Comparison of ENCODE assay signal across 20 mouse cellular contexts in genomic region chr8:47967045-47967920, GRCm38 (mm10). TPM values are rescaled to one million over a fixed set of nuclear protein-coding genes. Genes with fewer than 3 reads are reported as not detected.
DNase-seq lines count a peak whose midpoint lies in the region; ATAC-seq lines count a peak whose summit lies in the region.
"Had no signal": no experiment of that assay in that cellular context is flagged by ENCODE, and none has a peak within 500 bp of the region (broad histone marks: within the 10 kb centered on the region; RNA-seq: fewer than 3 reads in every experiment).

No protein-coding gene starts in this region.

- H3K9me3 ChIP-seq in hindbrain, embryonic 15.5 days = no peaks in the 10 kb centered on the region
- no peaks in the 10 kb centered on the region for H3K9me3 ChIP-seq in hindbrain, embryonic 13.5 days
- H3K9me3 ChIP-seq in neural tube, embryonic 14.5 days (ENCODE audit: control insufficient read depth, low read length) = no peaks in the 10 kb centered on the region
- H3K9me3 ChIP-seq: embryonic facial prominence, embryonic 15.5 days; forebrain, embryonic 12.5 days; intestine, embryonic 15.5 days; limb, embryonic 12.5 days; midbrain, embryonic 12.5 days had no signal

- H3K4me2 ChIP-seq in hindbrain, embryonic 15.5 days = no peak overlapping the region
- H3K4me2 ChIP-seq in hindbrain, embryonic 13.5 days = no peak overlapping the region
- no peak overlapping the region for H3K4me2 ChIP-seq in neural tube, embryonic 14.5 days (ENCODE audit: low read depth, low read length)
- H3K4me2 ChIP-seq: embryonic facial prominence, embryonic 15.5 days; forebrain, embryonic 12.5 days; intestine, embryonic 15.5 days; limb, embryonic 12.5 days; midbrain, embryonic 12.5 days had no signal

- H3K9ac ChIP-seq in hindbrain, embryonic 15.5 days = no peak overlapping the region
- H3K9ac ChIP-seq in hindbrain, embryonic 13.5 days = no peak overlapping the region
- no peak overlapping the region for H3K9ac ChIP-seq in neural tube, embryonic 14.5 days (replicated peaks; ENCODE audit: low read depth, low read length)
- H3K9ac ChIP-seq: embryonic facial prominence, embryonic 15.5 days; forebrain, embryonic 12.5 days; intestine, embryonic 15.5 days; limb, embryonic 12.5 days; midbrain, embryonic 12.5 days had no signal

- ATAC-seq in hindbrain, embryonic 15.5 days (ENCODE audit: low FRiP score, low read depth) = peak; percentile 34; the same call in 1 of the 2 replicates
- no peak for ATAC-seq in hindbrain, embryonic 13.5 days (ENCODE audit: low FRiP score)
- ATAC-seq in neural tube, embryonic 14.5 days (ENCODE audit: low read depth) = peak; percentile 38; the same call in 1 of the 2 replicates
- ATAC-seq: intestine, embryonic 15.5 days had no signal

- no peak for DNase-seq in neural tube, embryonic 10.5 days (ENCODE audit: extremely low spot score, low spot score)
- peak; percentile 59 for DNase-seq in kidney, postnatal 10 days
- no peak for DNase-seq in testis, postnatal 10 days (ENCODE audit: low spot score)
- no peak for DNase-seq in left cerebral cortex, adult 11 months (ENCODE audit: low spot score)
- DNase-seq: adrenal gland, adult 2 months; cerebellum, adult 11 months; heart, adult 18-20 months; heart, postnatal 14 days; lung, postnatal 4 days; right cerebral cortex, postnatal 14 days; thymus, postnatal 36 days had no signal

- no peaks in the 10 kb centered on the region for H3K36me3 ChIP-seq in hindbrain, embryonic 15.5 days
- no peaks in the 10 kb centered on the region for H3K36me3 ChIP-seq in hindbrain, embryonic 13.5 days
- no peaks in the 10 kb centered on the region for H3K36me3 ChIP-seq in neural tube, embryonic 14.5 days (ENCODE audit: control insufficient read depth, insufficient read depth, low read length)
- H3K36me3 ChIP-seq: embryonic facial prominence, embryonic 15.5 days; forebrain, embryonic 12.5 days; intestine, embryonic 15.5 days; midbrain, embryonic 12.5 days had no signal

- peaks cover 19% of the 10 kb centered on the region for H3K4me1 ChIP-seq in hindbrain, embryonic 15.5 days (replicated peaks)
- peaks cover 21% of the 10 kb centered on the region for H3K4me1 ChIP-seq in hindbrain, embryonic 13.5 days (replicated peaks)
- H3K4me1 ChIP-seq in neural tube, embryonic 14.5 days (ENCODE audit: control insufficient read depth, insufficient read depth, low read length) = peaks cover 8% of the 10 kb centered on the region; the same call in 1 of the 2 replicates

- H3K27ac ChIP-seq in hindbrain, embryonic 15.5 days (replicated peaks) = no peak overlapping the region
- no peak overlapping the region for H3K27ac ChIP-seq in hindbrain, embryonic 13.5 days
- no peak overlapping the region for H3K27ac ChIP-seq in neural tube, embryonic 14.5 days (ENCODE audit: low read depth, low read length)
- H3K27ac ChIP-seq: embryonic facial prominence, embryonic 15.5 days; forebrain, embryonic 12.5 days; intestine, embryonic 15.5 days; limb, embryonic 12.5 days; midbrain, embryonic 12.5 days; stomach, postnatal 0 days had no signal

- no peaks in the 10 kb centered on the region for H3K27me3 ChIP-seq in hindbrain, embryonic 15.5 days
- H3K27me3 ChIP-seq in hindbrain, embryonic 13.5 days = no peaks in the 10 kb centered on the region
- H3K27me3 ChIP-seq in neural tube, embryonic 14.5 days (ENCODE audit: control insufficient read depth, insufficient read depth, low read length) = no peaks in the 10 kb centered on the region
- H3K27me3 ChIP-seq: embryonic facial prominence, embryonic 15.5 days; forebrain, embryonic 12.5 days; intestine, embryonic 15.5 days; limb, embryonic 12.5 days; midbrain, embryonic 12.5 days had no signal

- WGBS in hindbrain, embryonic 15.5 days = 62% methylated on average over 20 of the region's 20 CpGs
- WGBS in hindbrain, embryonic 13.5 days = 71% methylated on average over 20 of the region's 20 CpGs
- 49% methylated on average over 20 of the region's 20 CpGs for WGBS in neural tube, embryonic 14.5 days

- H3K4me3 ChIP-seq in hindbrain, embryonic 15.5 days = no peak overlapping the region
- no peak overlapping the region for H3K4me3 ChIP-seq in hindbrain, embryonic 13.5 days
- H3K4me3 ChIP-seq in neural tube, embryonic 14.5 days (ENCODE audit: low read depth, low read length) = no peak overlapping the region
- H3K4me3 ChIP-seq: embryonic facial prominence, embryonic 15.5 days; forebrain, embryonic 12.5 days; intestine, embryonic 15.5 days; limb, embryonic 12.5 days; midbrain, embryonic 12.5 days had no signal

RNA-seq across cellular contexts. Expression of gene Wwc2, which starts 23.4 kb away (rescaled TPM):
- polyA plus RNA-seq in hindbrain, embryonic 15.5 days (2015; fragmentation: Nextera tagmentation; extraction: Ambion mirVana) = 6.0 and 7.2 TPM in 2 replicates
- 5.4 and 6.0 TPM in 2 replicates for polyA plus RNA-seq in hindbrain, embryonic 13.5 days (2015; fragmentation: Nextera tagmentation; extraction: Ambion mirVana)
- 5.6 and 6.9 TPM in 2 replicates for polyA plus RNA-seq in neural tube, embryonic 14.5 days (2014; fragmentation: Nextera tagmentation; extraction: Ambion mirVana)
